Mouse (Mus musculus) yolk sac, embryonic 10.5 days (tissue): ENCODE measurements around the gene Olfr1287.

Experiments
- DNase-seq: peaks from one replicate; pipeline ENCODE4 v3.0.0-alpha.2; 2017; ENCODE audit warnings: low spot score

Olfr1287 gene

GRCm38 (mm10) chr2:111448842-111449241, at the start of gene Olfr1287:
TSS of gene Olfr1287 (plus strand) at chr2:111449142.
- DNase-seq: no peak

- DNase-seq: no peak
Observed at GRCm38 (mm10) chr2:111422931-111423330, 26.0 kb upstream of the Olfr1287 start, which contains the start of gene Olfr1286. TSS of gene Olfr1286 (minus strand) at chr2:111423115.

GRCm38 (mm10) chr2:111473801-111474200, 24.9 kb downstream of the Olfr1287 start, which contains the start of gene Olfr1288:
TSS of gene Olfr1288 (plus strand) at chr2:111474101.
- DNase-seq: no peak

- DNase-seq: no peak
Observed at GRCm38 (mm10) chr2:111480519-111480918, 31.6 kb downstream of the Olfr1287 start, which contains the start of gene Olfr1289. TSS of gene Olfr1289 (plus strand) at chr2:111480819.

- no peak for DNase-seq
Observed at GRCm38 (mm10) chr2:111493729-111494128, 44.8 kb downstream of the Olfr1287 start, which contains the start of gene Olfr1290. TSS of gene Olfr1290 (minus strand) at chr2:111493829.

- DNase-seq: no peak
Observed at GRCm38 (mm10) chr2:111496880-111497279, 47.9 kb downstream of the Olfr1287 start, which contains the start of gene Olfr1291-ps1. TSS of gene Olfr1291-ps1 (plus strand) at chr2:111497180.
